Mouse (Mus musculus) R1 (cell line): ENCODE results near the gene Endod1.
A peak's percentile ranks its signal among the peaks of the same experiment; 100 is the strongest.
"Not testable (repeated sequence)": the region's sequence is repeated elsewhere in the genome, so short reads cannot be mapped to it uniquely, and the experiment has no call there.

Experiments
- DNase-seq: peaks from one replicate; pipeline ENCODE4 v3.0.0-alpha.2; 2018; ENCODE audit warnings: low read depth, low spot score

Gene Endod1

DNA sequence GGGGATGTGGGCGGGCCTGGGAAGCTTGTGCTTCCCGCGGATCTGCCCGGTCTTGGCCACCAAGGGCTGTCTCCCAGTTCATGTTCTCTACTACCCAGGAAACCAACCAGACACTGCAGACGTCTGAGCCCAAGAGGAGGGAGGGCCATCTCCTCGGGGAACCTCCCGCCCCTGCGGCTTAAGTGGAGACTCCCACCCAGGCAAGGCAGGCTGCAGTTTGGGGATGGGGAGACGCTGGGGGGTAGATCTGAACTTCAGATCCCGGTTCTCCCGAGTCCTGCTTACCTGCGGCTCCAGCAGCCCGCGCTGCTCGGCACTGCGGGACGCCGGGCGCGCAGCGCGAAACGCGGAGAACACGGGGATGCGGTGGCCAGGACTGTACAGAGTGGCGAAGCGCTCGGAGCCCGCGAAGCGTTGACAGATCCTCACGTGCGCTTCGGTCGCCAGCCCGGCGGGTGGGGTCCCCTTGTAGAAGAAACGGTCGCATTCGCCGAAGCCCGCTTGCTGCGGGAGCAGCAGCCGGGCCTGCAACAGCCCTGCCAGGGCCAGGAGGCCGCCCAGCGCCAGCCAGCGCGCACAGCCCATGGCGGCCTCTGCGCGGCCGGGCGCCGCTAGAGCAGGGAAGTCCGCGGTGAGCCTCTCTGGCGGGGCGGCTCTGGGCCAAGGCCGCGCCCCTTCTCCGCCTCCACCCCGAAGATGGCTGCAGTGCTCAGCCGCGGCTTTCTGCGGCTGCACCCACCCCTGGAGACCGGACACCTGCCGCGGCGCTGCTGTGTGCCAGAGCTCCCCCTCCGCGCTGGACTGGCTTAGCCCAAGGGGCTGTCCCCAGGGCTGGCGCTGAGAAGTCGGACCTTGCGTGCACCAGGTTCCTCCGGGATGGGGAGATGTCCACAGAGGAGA is 671 bp downstream of the Endod1 start:
- peak; percentile 71 for DNase-seq

DNA sequence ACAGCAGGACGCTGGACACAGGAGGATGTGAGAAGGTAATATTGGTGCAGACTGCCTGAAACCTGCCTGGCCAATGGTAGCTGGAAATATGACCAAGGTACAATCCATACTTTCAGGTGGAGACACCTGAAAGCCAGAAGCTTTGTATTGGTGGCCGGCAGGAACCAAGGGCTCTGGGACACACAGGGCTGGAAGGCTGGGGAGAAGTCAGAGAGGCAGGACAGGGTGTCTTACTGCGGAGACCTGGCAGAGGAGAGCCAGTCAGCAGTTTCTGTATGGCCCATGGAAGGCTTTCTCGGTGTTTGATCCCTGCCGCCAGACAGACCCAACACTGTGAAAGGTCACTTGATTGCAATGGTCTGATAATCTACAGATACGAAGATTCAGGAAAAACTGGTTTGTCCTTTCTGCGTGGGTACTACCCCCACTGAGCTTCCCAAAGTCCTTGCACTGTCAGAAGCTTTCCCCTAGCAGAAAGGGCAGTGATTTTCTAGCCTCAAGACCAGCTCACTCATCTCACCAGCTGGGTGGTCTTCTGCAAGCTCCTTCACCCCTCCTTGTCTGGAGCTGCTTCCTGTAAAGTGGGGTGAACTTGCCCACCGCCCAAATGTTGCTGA is 1.4 kb downstream of the Endod1 start:
- peak; percentile 11 for DNase-seq

DNA sequence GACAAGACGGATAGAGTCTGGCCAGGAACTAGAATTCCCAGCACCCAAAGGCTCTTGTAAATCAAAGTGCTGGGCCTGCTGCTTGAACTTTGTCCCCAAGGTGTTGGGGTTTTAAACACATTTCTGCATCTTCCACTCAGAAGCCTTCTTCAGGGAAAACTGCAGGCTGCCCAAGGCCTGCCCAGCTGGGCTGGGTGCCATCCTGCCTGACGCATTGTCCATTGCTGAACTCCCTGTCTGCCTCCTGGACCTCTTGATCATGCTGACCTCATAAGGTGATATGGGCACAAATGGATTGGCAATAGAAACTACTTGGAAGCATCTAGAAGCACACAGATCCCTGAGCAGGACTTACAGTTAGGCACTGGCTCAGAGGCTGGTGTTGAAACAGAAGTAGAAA is 3.2 kb downstream of the Endod1 start:
- no peak for DNase-seq

GRCm38 (mm10) chr9:14376149-14376548 is 5.2 kb downstream of the Endod1 start:
- DNase-seq = no peak

GRCm38 (mm10) chr9:14372440-14372839 is 8.9 kb downstream of the Endod1 start:
- DNase-seq = no peak

DNA sequence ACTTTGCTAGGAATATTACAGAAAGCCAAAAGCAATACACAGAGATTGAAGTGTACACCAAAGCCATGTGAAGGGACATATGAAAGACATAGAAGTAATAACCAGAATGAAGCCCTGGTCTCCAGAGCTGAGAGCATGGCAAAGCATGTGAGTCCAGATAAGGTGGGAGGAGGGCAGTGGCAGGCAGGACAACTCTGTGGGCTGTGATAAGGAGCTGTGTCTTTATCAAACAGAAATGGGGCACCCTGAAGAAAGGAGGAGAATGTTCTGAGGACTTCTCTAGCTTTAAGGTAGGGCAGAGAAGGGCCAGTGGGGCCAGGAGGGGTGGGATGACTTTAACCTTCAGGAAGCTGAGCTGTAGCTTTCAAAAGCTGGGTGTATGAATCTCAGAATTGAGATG is 12.0 kb downstream of the Endod1 start:
- no peak for DNase-seq

DNA sequence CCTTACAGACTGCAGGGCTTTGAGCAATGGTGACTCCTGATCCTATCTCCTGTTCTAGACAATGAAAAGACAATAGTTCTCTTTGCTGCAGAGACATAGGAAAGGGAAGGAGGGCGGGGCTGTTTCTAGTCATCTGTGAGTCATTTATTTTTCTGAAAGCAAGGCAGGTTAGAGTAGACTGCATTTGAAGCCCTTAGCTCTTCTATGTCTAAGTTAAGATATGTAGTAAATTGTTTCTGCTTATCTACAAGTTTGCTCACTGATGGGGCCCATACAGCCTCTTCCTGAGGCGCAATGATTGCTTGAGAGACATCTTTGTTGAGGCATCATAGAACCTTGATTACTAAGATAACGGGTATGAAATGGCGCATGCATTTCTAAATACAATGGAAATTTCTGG is 13.5 kb downstream of the Endod1 start:
- no peak for DNase-seq

- no peak for DNase-seq
Observed at GRCm38 (mm10) chr9:14365481-14366125, 15.7 kb downstream of the Endod1 start.

- no peak for DNase-seq
Observed at GRCm38 (mm10) chr9:14364719-14365118, 16.6 kb downstream of the Endod1 start.

- DNase-seq = peak; percentile 67
Observed at GRCm38 (mm10) chr9:14363540-14363939, 17.8 kb downstream of the Endod1 start.

DNA sequence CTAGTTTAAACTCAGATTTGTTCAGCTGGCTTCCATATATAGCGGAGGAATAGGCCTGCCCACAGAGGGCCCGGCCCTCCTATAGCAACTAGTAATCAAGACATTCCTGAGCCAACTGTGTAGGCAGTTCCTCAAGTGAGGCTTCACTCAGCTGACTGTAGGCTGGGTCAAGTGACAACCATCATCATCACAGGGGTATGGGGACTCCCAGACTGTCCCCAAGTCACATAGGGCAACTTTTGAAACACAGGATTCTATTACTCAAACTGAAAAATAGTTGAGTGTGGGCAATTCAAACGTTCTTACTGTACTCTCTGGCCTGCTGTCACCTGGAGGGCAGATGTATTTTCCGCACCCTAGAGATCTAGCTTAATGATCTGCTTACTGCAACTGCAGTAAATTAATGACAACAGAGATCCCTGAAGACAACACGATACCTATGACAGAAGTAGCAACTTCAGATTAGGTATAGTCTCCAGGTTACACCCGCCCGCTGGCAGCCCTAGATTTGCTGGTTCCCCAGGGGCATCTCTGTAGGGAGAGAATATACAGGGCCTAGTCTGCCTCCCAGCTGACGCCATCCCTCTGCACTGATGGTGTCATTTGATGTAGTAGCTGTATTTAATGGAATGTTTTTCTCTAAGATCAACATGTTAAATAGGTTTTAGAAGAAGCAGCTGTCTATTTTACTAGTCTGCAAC is 19.1 kb downstream of the Endod1 start:
- DNase-seq = no peak

GRCm38 (mm10) chr9:14357033-14357432 is 24.3 kb downstream of the Endod1 start:
- DNase-seq = peak; percentile 40

- DNase-seq = no peak
Observed at GRCm38 (mm10) chr9:14354852-14355251, 26.5 kb downstream of the Endod1 start.

DNA sequence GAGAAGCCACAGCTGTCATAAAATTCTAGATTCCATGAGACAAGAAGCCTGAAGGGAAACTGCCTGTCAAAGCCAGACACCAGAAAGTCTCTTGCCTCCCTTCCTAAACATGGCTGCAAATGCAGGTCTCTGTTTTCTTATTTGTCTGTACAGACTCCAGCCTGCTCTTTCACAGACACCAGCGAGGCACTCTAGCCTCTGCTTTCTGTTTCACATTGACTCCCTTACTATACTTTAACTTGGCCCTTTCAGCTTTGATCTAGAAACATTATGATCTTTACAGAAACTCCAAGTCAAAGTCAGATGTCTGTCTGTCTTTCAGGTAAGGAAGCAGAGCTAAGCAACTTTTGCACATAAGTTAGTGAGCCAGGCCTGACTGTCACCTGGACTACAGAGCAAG is 29.0 kb downstream of the Endod1 start:
- DNase-seq = no peak

DNA sequence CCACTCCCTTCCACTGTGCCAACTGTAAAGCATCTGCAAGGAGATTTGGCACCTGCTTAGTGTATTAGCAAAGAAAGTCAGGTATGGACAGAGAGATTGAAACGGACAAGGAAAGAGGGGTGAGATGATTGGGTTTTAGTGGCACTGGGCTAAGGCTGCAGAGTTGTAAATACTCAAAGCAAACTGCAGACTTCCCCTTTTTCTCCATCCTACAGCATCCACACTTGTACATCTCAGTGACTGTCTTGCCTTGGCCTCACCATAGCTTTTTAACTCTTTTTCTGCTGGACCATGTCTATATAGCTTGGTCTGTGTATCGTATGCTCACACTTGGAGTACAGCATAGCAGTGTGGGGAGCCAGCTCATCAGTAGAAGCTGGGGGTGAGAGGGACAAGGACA is 30.5 kb downstream of the Endod1 start:
- no peak for DNase-seq

GRCm38 (mm10) chr9:14349380-14349779 is 31.9 kb downstream of the Endod1 start:
- no peak for DNase-seq

- peak; percentile 55 for DNase-seq
Observed at GRCm38 (mm10) chr9:14348416-14348815, 32.9 kb downstream of the Endod1 start.

- DNase-seq = not testable (repeated sequence)
Observed at GRCm38 (mm10) chr9:14345866-14346265, 35.4 kb downstream of the Endod1 start.

DNA sequence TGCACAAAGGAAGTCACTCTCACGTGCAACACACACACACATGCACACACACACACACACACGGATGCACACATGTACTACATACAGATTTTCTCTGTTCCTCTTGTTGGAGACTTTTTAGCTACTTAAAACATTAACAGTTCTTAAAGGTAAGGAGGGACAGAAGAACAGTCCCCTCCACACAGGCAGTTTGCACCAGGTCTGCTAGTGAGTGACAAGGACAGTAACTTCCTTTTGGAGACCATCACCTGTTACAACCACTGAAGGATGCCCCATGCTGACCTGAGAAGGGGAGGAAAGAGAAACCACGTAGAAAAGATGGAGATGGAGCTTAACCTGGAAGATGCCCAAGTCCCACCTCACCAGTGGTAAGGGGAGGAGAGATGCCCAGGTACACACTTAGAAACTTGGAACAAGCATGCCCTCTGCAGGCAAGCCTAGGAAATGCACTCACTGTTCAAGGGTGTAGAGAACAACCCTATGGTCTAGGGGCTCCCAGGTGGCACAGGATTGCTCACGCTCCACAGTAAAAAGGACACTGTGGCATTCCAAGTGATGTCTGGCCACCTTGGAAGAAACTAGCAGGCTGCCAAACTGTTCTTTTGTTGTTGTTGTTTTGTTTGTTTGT is 39.2 kb downstream of the Endod1 start:
- DNase-seq = peak; percentile 74

DNA sequence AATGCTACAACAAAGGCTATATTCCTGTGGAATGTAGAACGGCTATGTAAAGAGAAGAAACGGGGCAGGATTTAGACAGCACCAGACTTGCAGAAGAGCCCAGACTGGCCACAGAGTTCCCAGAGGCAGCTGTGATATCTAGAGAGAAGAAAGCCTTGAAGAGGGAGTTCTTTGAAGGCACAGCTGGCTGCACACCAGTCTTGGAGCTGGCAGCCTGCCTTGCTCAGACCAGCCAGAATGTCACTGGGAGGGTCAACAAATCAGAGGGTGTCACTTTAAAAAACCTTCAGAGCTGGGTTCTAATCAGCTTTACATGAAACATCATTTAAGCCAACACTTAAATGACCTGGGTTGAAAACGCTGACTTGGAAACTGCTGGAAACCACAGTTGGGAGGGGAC is 42.6 kb downstream of the Endod1 start:
- no peak for DNase-seq

- no peak for DNase-seq
Observed at GRCm38 (mm10) chr9:14336901-14337300, 44.4 kb downstream of the Endod1 start.
